Mouse (Mus musculus) heart, postnatal 0 days (tissue): ENCODE data around the gene Tm7sf2.

Experiments used
- CTCF ChIP-seq: IDR thresholded peaks from 2 replicates; pipeline ENCODE4 v1.5.1; 2016; ENCODE audit warnings: antibody characterized with exemption, control low read depth, low read depth
- EP300 ChIP-seq: IDR thresholded peaks from 2 replicates; pipeline ENCODE4 v1.6.1; 2016; ENCODE audit warnings: antibody characterized with exemption, low read depth

GRCm38 (mm10) chr19:6058513-6058912 lies 9.7 kb downstream of the Tm7sf2 start:
- TF ChIP-seq CTCF, result no peak
- TF ChIP-seq EP300, result no peak
